Mouse (Mus musculus) c-Kit-positive CD71-positive TER-119-positive erythroid progenitor cells, embryonic 14.5 days (primary cell): ENCODE results near the gene Aff4.

Experiments
- DNase-seq: peaks from one replicate; pipeline ENCODE4 v3.0.0-alpha.2; 2013; ENCODE audit warnings: low spot score

Aff4 gene

DNA sequence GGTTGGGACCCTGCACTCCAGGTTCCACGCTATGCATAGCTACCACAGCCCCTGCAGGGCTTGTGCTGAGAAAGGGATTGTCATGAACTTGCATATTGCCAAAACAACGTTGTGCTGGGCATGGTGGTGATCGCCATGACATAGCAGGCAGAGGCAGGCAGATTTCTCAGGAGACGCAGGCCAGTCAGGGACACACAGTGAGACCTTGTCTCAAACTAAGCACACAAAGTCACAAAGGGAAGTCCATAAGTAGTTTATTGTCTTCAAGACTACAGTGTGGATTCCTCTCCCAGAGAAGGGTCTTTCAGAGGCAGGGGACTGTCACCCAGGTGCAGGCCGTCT, 78.1 kb downstream of the Aff4 start:
- DNase-seq: no peak

DNA sequence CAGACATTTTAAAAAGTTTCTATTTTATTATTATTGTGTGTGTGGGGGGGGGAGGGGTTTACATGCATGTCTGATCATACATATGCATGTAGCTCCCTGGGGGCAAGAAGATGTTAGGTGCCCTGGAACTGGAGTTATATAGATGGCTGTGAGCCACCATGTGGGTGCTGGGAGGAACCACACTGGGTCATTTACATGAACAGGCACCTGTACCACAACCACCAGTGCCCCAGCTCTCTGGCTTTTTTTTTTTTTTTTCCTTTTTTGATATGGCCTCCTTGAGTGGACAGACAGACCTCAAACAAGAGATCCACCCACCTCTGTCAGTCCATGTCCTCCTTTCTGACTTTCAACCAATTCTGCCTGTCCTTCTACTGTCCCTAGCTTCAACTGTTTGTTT, 78.5 kb downstream of the Aff4 start:
- no peak for DNase-seq

- DNase-seq: no peak
Observed at GRCm38 (mm10) chr11:53430300-53430669, 79.7 kb downstream of the Aff4 start.

- DNase-seq: peak; percentile 100
Observed at GRCm38 (mm10) chr11:53430670-53431346, 80.2 kb downstream of the Aff4 start, which contains the start of the genes Uqcrq and Gdf9. Gene Uqcrq (minus strand): TSS chr11:53430831. Gene Gdf9 (plus strand): TSS chr11:53431023.

- peak; percentile 42 for DNase-seq
Observed at GRCm38 (mm10) chr11:53431347-53432056, 80.9 kb downstream of the Aff4 start.

DNA sequence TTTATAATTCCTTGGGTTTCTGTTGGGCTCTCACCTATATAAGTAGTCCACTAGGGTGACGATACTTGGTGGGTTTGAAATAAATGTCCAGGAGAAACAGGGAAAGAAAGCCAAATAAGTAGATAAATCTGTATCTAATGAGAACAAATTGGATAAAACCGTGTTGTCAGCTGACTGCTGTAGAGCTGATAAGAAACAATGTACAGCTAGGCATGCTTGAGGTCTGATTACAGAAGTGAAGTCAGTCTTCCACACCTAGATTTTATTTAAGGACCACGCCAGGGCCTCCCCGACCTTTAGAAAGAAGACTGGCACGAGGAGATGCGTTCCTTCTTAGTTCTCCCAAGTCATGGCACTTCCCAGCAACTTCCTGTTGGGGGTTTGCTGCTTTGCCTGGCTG, 82.4 kb downstream of the Aff4 start:
- DNase-seq: peak; percentile 45

- DNase-seq: no peak
Observed at GRCm38 (mm10) chr11:53435504-53435903, 84.9 kb downstream of the Aff4 start.

DNA sequence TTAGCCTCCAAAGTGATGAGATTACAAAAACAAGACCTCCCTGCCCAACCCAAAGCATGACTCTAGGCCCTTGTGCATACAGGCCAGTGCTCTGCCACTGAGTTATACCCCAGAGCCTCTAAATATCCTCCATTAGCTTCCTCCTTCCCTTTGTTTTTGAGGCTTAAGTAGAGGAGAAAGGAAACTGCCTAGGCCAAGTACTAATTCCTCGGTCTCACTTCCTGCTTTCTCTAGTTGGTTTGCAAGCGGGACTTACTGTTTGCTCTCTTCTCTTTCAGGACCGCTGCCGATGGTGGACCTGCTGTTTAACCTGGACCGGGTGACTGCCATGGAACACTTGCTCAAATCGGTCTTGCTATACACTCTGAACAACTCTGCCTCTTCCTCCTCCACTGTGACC, 85.7 kb downstream of the Aff4 start:
- no peak for DNase-seq

- no peak for DNase-seq
Observed at GRCm38 (mm10) chr11:53441921-53442320, 91.3 kb downstream of the Aff4 start.

DNA sequence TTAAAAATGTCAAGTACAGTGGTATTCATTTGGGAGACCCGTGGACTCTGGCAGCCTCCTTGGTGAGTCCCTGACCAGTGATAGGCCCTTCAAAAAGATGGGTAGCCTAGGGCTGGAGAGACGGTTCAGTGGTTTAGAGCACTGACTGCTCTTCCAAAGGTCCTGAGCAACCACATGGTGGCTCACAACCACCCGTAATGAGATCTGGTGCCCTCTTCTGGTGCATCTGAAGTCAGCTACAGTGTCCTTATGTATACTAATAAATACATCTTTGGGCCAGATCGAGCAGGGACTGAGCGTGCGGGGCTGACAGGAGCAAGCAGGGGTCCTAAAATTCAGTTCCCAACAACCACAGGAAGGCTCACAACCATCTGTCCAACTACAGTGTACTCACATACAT, 93.2 kb downstream of the Aff4 start:
- no peak for DNase-seq

DNA sequence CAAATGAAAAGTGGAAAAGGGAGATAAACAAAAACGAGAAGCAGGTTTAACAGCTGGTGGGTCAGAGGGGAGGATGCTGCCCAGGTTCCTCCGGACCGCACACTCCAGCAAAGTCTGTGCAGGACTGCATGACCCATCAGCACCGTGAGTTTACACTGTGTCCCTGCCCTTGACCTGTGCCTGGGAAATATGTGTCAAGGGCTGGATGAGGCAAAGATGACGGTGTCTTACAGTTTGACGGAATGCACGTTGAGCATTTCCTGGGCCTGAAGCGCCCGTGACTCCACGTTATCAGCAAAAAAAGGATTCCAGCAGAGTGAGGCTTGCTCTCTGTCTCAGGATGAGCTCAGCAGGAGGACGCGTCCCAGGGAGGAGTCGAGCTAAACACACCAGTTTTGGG, 94.9 kb downstream of the Aff4 start:
- DNase-seq: no peak

GRCm38 (mm10) chr11:53446183-53446582, 95.5 kb downstream of the Aff4 start:
- DNase-seq: no peak

DNA sequence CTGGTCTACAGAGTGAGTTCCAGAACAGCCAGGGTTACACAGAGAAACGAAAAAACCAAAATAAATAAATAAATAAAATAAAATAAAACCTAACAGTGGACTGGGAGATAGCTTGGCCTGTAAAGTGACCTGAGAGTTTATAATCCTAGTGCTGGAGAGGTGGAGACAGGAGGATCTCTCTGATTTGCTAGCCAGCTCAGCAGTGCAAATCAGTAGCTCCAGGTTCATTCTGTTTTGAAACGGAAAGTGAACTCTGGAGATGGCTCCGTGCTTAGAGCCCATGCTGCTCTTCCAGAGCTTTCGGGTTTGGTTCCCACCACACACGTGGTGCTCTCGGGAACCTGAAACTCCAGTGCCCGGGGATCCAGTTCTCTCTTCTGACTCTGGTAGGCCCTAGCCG, 97.4 kb downstream of the Aff4 start:
- no peak for DNase-seq

GRCm38 (mm10) chr11:53448529-53448928, 97.9 kb downstream of the Aff4 start:
- no peak for DNase-seq

DNA sequence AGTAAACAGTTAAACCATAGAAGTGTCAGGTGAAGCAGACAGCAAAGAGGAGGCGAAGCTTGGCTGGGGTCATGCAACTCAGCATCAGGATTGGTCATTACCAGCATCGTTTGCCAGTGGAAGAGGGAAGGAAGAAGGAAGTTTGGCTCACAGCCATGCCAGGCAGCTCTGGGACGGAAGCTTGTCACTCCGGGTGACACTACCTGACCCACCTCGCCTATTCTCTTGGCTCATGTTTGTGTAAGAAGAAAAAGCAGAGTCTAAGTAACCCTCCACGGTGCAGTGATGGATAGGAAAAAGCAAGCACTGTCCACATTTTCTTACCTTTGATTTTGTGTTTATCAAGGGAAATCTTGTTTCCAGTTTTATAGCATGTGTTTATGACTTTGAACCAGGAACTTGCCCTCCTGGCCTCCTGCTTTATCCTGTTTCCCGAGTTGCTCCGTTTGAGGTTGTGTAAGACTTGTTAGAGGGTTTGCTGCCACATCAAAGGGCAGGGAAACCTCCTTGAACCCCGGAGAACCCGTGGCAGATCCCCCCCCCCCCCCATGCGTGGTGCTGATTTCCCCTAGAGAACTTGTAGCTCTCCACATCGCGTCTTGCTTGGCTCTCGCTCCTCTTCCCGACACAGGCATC, 99.6 kb downstream of the Aff4 start:
- DNase-seq: no peak

GRCm38 (mm10) chr11:53451361-53451760, 100.7 kb downstream of the Aff4 start:
- no peak for DNase-seq

DNA sequence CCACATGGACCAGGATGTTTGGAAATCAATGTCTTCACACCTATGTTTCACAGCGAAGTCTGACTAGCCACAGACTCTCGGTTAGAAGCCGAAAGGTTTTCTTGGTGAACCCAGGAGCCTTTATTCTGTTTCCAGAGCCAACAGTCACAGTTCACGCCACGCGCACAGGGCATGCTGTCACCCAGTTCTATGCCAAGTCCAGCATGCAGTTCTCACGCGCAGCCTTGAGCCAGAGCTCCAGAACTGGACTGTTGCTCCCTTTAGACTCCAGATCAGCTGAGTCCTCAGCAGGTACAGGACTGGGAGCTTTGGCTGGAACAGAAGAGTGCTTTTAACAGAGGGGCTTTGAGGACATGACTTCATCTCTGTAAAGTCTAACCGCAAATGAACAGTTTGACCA, 101.8 kb downstream of the Aff4 start:
- DNase-seq: no peak

DNA sequence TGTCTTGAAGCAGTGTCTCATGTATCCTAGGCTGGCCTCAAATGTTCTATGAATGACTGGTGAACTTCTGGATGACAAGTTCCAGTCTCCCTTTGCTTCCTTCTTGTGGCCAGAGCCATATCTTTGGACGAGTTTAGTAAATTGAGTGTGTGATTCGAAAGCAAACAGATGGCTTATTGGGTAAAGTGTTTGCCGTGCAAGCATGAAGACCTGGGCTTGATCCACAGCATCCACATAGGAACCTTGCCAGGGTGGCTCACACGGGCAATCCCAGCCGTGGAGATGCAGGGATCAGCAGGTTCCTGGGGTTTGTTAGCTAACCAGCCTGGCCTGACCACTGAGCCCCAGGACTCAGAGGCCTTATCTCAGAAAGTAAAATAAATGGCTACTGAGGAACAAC, 102.4 kb downstream of the Aff4 start:
- no peak for DNase-seq

- DNase-seq: no peak
Observed at GRCm38 (mm10) chr11:53456474-53457371, 106.1 kb downstream of the Aff4 start, which contains the start of the genes Gm10447 and Shroom1. Gene Gm10447 (minus strand): TSS chr11:53457110. Gene Shroom1 (plus strand): TSS chr11:53457205.

DNA sequence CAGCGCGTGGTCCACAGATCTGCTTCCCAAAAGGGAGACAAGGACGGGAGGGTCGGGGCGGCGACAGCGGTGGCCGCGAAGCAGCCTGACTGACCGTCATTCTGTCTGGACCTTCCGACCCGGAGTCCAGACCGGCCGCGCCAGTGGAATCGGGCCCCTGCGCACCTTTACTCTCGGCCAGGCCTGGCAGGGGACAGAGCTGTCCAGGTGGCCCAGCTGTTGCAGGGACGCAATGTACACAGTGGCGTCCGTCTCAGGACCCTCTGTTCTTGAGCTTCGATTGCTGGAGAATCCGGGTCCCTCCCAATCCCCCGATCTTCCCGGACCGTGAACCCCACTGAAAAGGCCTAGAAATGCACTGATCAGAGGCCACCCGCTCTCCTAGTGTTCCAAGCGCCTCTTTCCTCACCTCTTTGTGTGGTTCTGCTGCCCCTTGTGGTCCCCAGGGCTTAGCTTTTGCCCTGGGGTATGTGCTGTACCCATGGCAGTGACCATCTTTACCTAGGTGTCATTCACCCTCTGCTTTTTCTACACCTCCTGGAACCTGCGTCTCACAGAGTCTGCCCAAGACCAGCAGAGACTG, 106.8 kb downstream of the Aff4 start:
- no peak for DNase-seq

DNA sequence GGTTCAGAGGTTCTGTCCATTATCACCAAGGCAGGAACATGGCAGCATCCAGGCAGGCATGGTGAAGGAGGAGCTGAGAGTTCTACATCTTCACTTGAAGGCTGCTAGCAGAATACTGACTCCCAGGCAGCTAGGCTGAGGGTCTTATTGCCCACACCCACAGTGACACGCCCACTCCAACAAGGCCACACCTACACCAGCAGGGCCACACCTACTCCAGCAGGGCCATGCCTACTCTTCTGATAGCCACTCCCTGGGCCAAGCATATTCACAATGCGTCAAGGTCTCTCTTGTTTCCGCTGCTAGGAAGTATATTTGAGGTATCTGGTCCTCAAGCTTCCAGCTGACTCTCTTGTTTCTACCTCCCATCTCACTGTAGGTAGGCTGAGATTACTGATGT, 108.4 kb downstream of the Aff4 start:
- no peak for DNase-seq

GRCm38 (mm10) chr11:53460192-53460591, 109.6 kb downstream of the Aff4 start:
- no peak for DNase-seq
